Mouse (Mus musculus): ENCODE data around the gene Ost4.

GRCm38 (mm10) chr5:30888337-30889087, 19.1 kb downstream of the Ost4 start, which contains the start of gene Agbl5:
- TF ChIP-seq EP300 (IDR thresholded peaks at IDR 0.05; ENCODE audit: low read depth) (no peak), CTCF (IDR thresholded peaks at IDR 0.05; ENCODE audit: low read depth) (no peak)

Measured in heart, postnatal 0 days (tissue).